Mouse (Mus musculus) hindbrain, postnatal 0 days (tissue): ENCODE measurements at regions not wholly inside any gene's neighbourhood (a gene's known extent, or its start where the extent isn't known, plus 50 kb on each side); places are given as distances from the start of the nearest gene placed in this dataset.

Experiments used
- ATAC-seq: fragments of 200-750 bp; cut with Nextera tagmentation; 2 replicates; pipeline ENCODE4 v1.8.0; 2017; ENCODE audit warnings: mild to moderate bottlenecking, moderate TSS enrichment, moderate library complexity
- DNase-seq: peaks from one replicate; pipeline ENCODE4 v3.0.0-alpha.2; 2015; ENCODE audit warnings: low spot score
- H3K27ac ChIP-seq: fragments of 300-500 bp; sonication (generic); 2 replicates; pipeline ENCODE4 v1.5.1; 2014; ENCODE audit warnings: mild to moderate bottlenecking
- H3K27me3 ChIP-seq: fragments of 300-500 bp; sonication (generic); 2 replicates; pipeline ENCODE4 v1.6.1; 2014; ENCODE audit warnings: low read length, mixed read lengths; ENCODE audit not compliant: insufficient read depth
- H3K36me3 ChIP-seq: fragments of 300-500 bp; sonication (generic); 2 replicates; pipeline ENCODE4 v1.6.1; 2014; ENCODE audit warnings: low read length, mixed read lengths; ENCODE audit not compliant: insufficient read depth
- H3K4me1 ChIP-seq: fragments of 300-500 bp; sonication (generic); 2 replicates; pipeline ENCODE4 v1.6.1; 2014; ENCODE audit warnings: antibody characterized with exemption, low read length, mixed read lengths; ENCODE audit not compliant: insufficient read depth
- H3K4me2 ChIP-seq: fragments of 300-500 bp; sonication (generic); 2 replicates; pipeline ENCODE4 v1.6.1; 2014; ENCODE audit warnings: low read depth, mild to moderate bottlenecking, low read length, moderate library complexity, mixed read lengths
- H3K4me3 ChIP-seq: fragments of 300-500 bp; sonication (generic); 2 replicates; pipeline ENCODE4 v1.5.1; 2014; ENCODE audit warnings: low read length
- H3K9ac ChIP-seq: fragments of 300-500 bp; sonication (generic); replicated peaks from 2 replicates; pipeline ENCODE4 v1.6.1; 2014; ENCODE audit warnings: mild to moderate bottlenecking, low read length, moderate library complexity, mixed read lengths
- H3K9me3 ChIP-seq: fragments of 300-500 bp; sonication (generic); 2 replicates; pipeline ENCODE4 v1.6.1; 2016; ENCODE audit warnings: low read length, mixed read lengths
- CTCF ChIP-seq: IDR thresholded peaks from 2 replicates; pipeline ENCODE4 v1.5.1; 2016; ENCODE audit warnings: antibody characterized with exemption, control low read depth, low read depth
- WGBS: fragments of 180-500 bp; shearing (Covaris S2); extraction: QIAGEN DNeasy Blood & Tissue Kit; methylation state at CpG from one replicate; pipeline ENCODE4 v1.1.7; 2014; 5-methylcytosine and 5-hydroxymethylcytosine counted together

- 42% methylated on average over 5 of the region's 5 CpGs for WGBS
- Histone ChIP-seq H3K27ac (no peak overlapping the region), H3K9ac (no peak overlapping the region), H3K36me3 (no peaks in the 10 kb centered on the region), H3K4me3 (no peak overlapping the region), H3K4me2 (no peak overlapping the region), H3K9me3 (no peaks in the 10 kb centered on the region), H3K4me1 (no peaks in the 10 kb centered on the region), H3K27me3 (no peaks in the 10 kb centered on the region)
- ATAC-seq (no peak), DNase-seq (no peak)
- no peak for TF ChIP-seq CTCF
These were observed 62.8 kb upstream of the Mbnl2 start for GRCm38 (mm10) chr14:120212626-120213025.

- Histone ChIP-seq H3K4me1 (no peaks in the 10 kb centered on the region), H3K9ac (no peak overlapping the region), H3K27me3 (no peaks in the 10 kb centered on the region), H3K4me3 (no peak overlapping the region), H3K4me2 (no peak overlapping the region), H3K9me3 (no peaks in the 10 kb centered on the region), H3K27ac (no peak overlapping the region), H3K36me3 (no peaks in the 10 kb centered on the region)
- DNase-seq (no peak), ATAC-seq (no peak)
- TF ChIP-seq CTCF, result no peak
- WGBS, result 72% methylated on average over 4 of the region's 4 CpGs
These were observed 56.2 kb upstream of the Mbnl2 start for GRCm38 (mm10) chr14:120219224-120219623.

DNA sequence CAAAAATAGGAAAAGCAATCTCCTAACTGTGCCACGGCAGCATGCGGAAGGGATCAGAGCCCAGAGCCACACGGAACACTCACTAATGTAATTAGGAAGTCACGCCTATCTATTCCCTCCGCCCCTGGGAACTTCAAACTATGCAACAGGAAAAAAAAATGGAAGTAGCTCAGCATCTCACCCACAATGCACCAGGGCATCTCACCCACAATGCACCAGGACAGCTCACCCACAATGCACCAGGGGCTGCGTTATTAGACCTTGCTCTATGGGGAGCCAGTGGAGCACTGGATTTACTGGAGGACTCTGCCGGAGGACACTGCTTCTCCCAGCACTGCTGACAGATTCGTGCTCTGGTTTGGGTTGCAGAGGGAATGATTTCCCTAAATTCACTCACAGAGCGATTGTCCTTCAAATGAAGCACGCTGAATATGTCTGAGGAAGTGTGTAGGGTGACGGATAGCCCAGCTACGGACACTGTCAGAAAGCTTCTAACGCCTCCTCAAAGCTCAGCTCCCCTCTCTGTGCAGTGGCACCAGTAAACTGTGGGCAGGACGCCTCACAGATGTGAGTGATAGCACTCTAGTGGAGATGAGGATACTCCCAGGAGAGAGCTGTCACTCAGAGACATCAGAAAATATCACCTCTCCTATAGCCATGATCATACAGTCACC lies 51.8 kb upstream of the Mbnl2 start:
- no peaks in the 10 kb centered on the region for H3K27me3 ChIP-seq
- H3K9ac ChIP-seq, result no peak overlapping the region
- H3K36me3 ChIP-seq, result no peaks in the 10 kb centered on the region
- H3K9me3 ChIP-seq, result no peaks in the 10 kb centered on the region
- no peak overlapping the region for H3K4me3 ChIP-seq
- no peak overlapping the region for H3K27ac ChIP-seq
- peak; percentile 17 for DNase-seq
- WGBS, result 59% methylated on average over 14 of the region's 14 CpGs
- no peaks in the 10 kb centered on the region for H3K4me1 ChIP-seq
- ATAC-seq, result peak; percentile 53
- no peak overlapping the region for H3K4me2 ChIP-seq
- no peak for TF ChIP-seq CTCF

DNA sequence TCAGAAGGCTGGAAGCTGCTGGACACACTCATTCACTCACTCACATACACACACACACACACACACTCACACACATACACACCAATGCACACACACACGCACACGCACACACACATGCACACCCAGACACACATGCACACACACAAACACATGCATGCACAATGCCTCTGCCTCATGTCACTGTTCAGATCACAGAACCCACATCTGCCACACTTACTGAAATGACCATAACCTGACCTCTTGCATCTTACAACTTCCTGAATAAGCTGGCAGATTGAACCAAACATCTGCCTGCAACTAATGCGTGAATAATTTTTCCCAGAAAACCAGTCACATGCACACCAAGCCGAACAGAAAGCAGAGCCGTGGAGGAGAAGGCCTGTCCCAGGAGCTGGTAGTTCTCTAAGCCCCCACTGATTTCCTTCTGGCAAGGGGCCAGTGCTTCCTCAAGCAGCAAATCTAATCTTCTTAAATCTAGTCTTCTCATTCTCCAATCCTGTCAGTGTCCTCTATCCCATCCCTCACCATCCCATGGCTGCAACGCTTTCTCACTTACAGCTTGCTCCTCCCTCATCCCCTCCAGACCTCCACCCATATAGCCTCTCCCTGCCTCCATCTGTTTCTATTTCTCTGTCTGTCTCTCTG lies 51.1 kb upstream of the Mbnl2 start:
- no peaks in the 10 kb centered on the region for H3K9me3 ChIP-seq
- ATAC-seq (peak; percentile 81), DNase-seq (peak; percentile 76)
- H3K4me2 ChIP-seq, result no peak overlapping the region
- no peak overlapping the region for H3K4me3 ChIP-seq
- H3K27ac ChIP-seq, result no peak overlapping the region; the same call in 1 of the 2 replicates
- no peak overlapping the region for H3K9ac ChIP-seq
- no peaks in the 10 kb centered on the region for H3K27me3 ChIP-seq
- TF ChIP-seq CTCF, result no peak
- H3K4me1 ChIP-seq, result no peaks in the 10 kb centered on the region
- WGBS, result 42% methylated on average over 6 of the region's 6 CpGs
- no peaks in the 10 kb centered on the region for H3K36me3 ChIP-seq

- peak; percentile 73; the same call in 1 of the 2 replicates for ATAC-seq
- 54% methylated on average over 3 of the region's 3 CpGs for WGBS
These were observed 49.8 kb upstream of the Mbnl2 start for GRCm38 (mm10) chr14:120225657-120226056.

More at GRCm38 (mm10) chr14:120225657-120226056, 49.8 kb upstream of the Mbnl2 start:
- peak; percentile 76 for DNase-seq
- Histone ChIP-seq H3K9ac (no peak overlapping the region), H3K9me3 (no peaks in the 10 kb centered on the region), H3K4me2 (no peak overlapping the region), H3K27me3 (no peaks in the 10 kb centered on the region), H3K4me3 (no peak overlapping the region), H3K4me1 (no peaks in the 10 kb centered on the region), H3K36me3 (no peaks in the 10 kb centered on the region), H3K27ac (no peak overlapping the region)
- no peak for TF ChIP-seq CTCF
